Mouse (Mus musculus) cortical plate, adult 2 months (tissue): ENCODE data around the gene Smyd5. TPM values are rescaled to one million over a fixed set of nuclear protein-coding genes. Genes with fewer than 3 reads are reported as not detected.
"Not testable (repeated sequence)": the region's sequence is repeated elsewhere in the genome, so short reads cannot be mapped to it uniquely, and the experiment has no call there.

Experiments used
- H3K27ac ChIP-seq: fragments of 200-500 bp; 2 replicates; pipeline ENCODE4 v1.5.1; 2012; ENCODE audit warnings: low read length, control low read depth, inconsistent platforms; ENCODE audit not compliant: insufficient read depth
- H3K4me1 ChIP-seq: fragments of 200-500 bp; 2 replicates; pipeline ENCODE4 v1.6.1; 2011; ENCODE audit warnings: low read length; ENCODE audit not compliant: control insufficient read depth, insufficient read depth
- H3K4me3 ChIP-seq: fragments of 200-500 bp; 2 replicates; pipeline ENCODE4 v1.5.1; 2011; ENCODE audit warnings: mild to moderate bottlenecking, low read length, control low read depth; ENCODE audit not compliant: insufficient read depth
- CTCF ChIP-seq: fragments of 200-500 bp; IDR thresholded peaks from 2 replicates; pipeline ENCODE4 v1.5.1; 2011; ENCODE audit warnings: mild to moderate bottlenecking, control low read depth, low read length; ENCODE audit not compliant: insufficient read depth; ENCODE audit errors: extremely low read depth
- POLR2A ChIP-seq: fragments of 200-500 bp; IDR thresholded peaks from 2 replicates; pipeline ENCODE4 v1.6.1; 2011; ENCODE audit warnings: mild to moderate bottlenecking, low read length, control low read depth; ENCODE audit not compliant: insufficient read depth; ENCODE audit errors: extremely low read depth
- polyA plus RNA-seq: library from polyadenylated mRNA; depleted of rRNA; stranded (reverse); fragments of >200 nt; gene quantifications from 2 replicates; pipeline ENCODE4 v1.2.3, GENCODE M21; 2012

The Smyd5 gene
- polyA plus RNA-seq, 1 experiment = 66.9 TPM

GRCm38 (mm10) chr6:85444266-85444965, 12.6 kb downstream of the Smyd5 start:
- no peak for TF ChIP-seq POLR2A
- TF ChIP-seq CTCF = no peak
- Histone ChIP-seq H3K4me3 (no peak overlapping the region), H3K27ac (no peak overlapping the region), H3K4me1 (no peaks in the 10 kb centered on the region)

- no peak overlapping the region for H3K4me3 ChIP-seq
- H3K27ac ChIP-seq = no peak overlapping the region
- H3K4me1 ChIP-seq = no peaks in the 10 kb centered on the region
- no peak for TF ChIP-seq CTCF
Observed at GRCm38 (mm10) chr6:85445286-85445685, 13.5 kb downstream of the Smyd5 start.

- H3K27ac ChIP-seq = no peak overlapping the region
- TF ChIP-seq CTCF = no peak
- TF ChIP-seq POLR2A = no peak
- H3K4me3 ChIP-seq = no peak overlapping the region
- H3K4me1 ChIP-seq = no peaks in the 10 kb centered on the region
Observed at GRCm38 (mm10) chr6:85447351-85447750, 15.6 kb downstream of the Smyd5 start.

- not testable (repeated sequence) for H3K4me3 ChIP-seq, H3K4me1 ChIP-seq, H3K27ac ChIP-seq
Observed at GRCm38 (mm10) chr6:85450140-85450539, 18.4 kb downstream of the Smyd5 start.

- Histone ChIP-seq H3K27ac (peak within 1 kb of the TSS; percentile 75), H3K4me3 (peak within 1 kb of the TSS; percentile 78), H3K4me1 (peaks cover 5% of the 10 kb centered on the region)
- peak; percentile 33; the same call in 1 of the 2 replicates for TF ChIP-seq CTCF
- 0 out of 2 replicates have a peak, but pooled peaks have one; percentile 8 for TF ChIP-seq POLR2A
Observed at GRCm38 (mm10) chr6:85450697-85451663, 19.2 kb downstream of the Smyd5 start, which contains the start of gene Cct7. Cct7 (plus strand) TSS chr6:85451514.

GRCm38 (mm10) chr6:85451664-85452410, 20.0 kb downstream of the Smyd5 start, which contains the start of gene Pradc1:
Pradc1 (minus strand) TSS chr6:85451970.
- TF ChIP-seq CTCF = no peak
- TF ChIP-seq POLR2A = peak; percentile 70
- Histone ChIP-seq H3K4me1 (peaks cover 5% of the 10 kb centered on the region), H3K4me3 (peak within 1 kb of the TSS; percentile 78), H3K27ac (peak within 1 kb of the TSS; percentile 75)

GRCm38 (mm10) chr6:85452411-85452665, 20.5 kb downstream of the Smyd5 start:
- TF ChIP-seq CTCF (no peak), POLR2A (no peak)
- peaks cover 6% of the 10 kb centered on the region for H3K4me1 ChIP-seq
- peak overlapping the region; percentile 78 for H3K4me3 ChIP-seq
- H3K27ac ChIP-seq = peak overlapping the region; percentile 43

GRCm38 (mm10) chr6:85452816-85453215, 21.0 kb downstream of the Smyd5 start:
- no peak for TF ChIP-seq CTCF
- TF ChIP-seq POLR2A = no peak
- Histone ChIP-seq H3K4me1 (peaks cover 9% of the 10 kb centered on the region), H3K4me3 (peak overlapping the region; percentile 78), H3K27ac (no peak overlapping the region)

- Histone ChIP-seq H3K4me3 (no peak overlapping the region), H3K27ac (no peak overlapping the region), H3K4me1 (peaks cover 3% of the 10 kb centered on the region; the same call in 1 of the 2 replicates)
- TF ChIP-seq POLR2A (no peak), CTCF (no peak)
Observed at GRCm38 (mm10) chr6:85459621-85460020, 27.8 kb downstream of the Smyd5 start.
